Mouse (Mus musculus): ENCODE data around the gene Itpkb. TPM values are rescaled to one million over a fixed set of nuclear protein-coding genes. Genes with fewer than 3 reads are reported as not detected.
A peak's percentile ranks its signal among the peaks of the same experiment; 100 is the strongest.

The Itpkb gene
- total and polyA plus RNA-seq, 3 experiments, result 4.2 to 14.4 (median 10.6) TPM

- Histone ChIP-seq H3K36me3 (replicated peaks in 1 of 2; ENCODE audit: control insufficient read depth in 1 of 2, insufficient read depth in 1 of 2, low read length in 1 of 2) (peaks cover 26 to 70% of the 10 kb centered on the region in 2 experiments), H3K27ac (ENCODE audit: insufficient read depth, low read depth) (no peak overlapping the region)
- dilution Hi-C loops (cut with MboI; ENCODE audit: extremely low pct_ligation_motif_present, extremely low pct_unique_long_range_greater_than_20kb, low sequenced_read_pairs), result no loop called here
Observed at GRCm38 (mm10) chr1:180334541-180334940, 4.3 kb downstream of the Itpkb start.

GRCm38 (mm10) chr1:180335513-180336375 lies 5.5 kb downstream of the Itpkb start:
- Histone ChIP-seq H3K36me3 (replicated peaks in 1 of 2; ENCODE audit: control insufficient read depth in 1 of 2, insufficient read depth in 1 of 2, low read length in 1 of 2) (peaks cover 26 to 73% of the 10 kb centered on the region in 2 experiments), H3K79me2 (replicated peaks; ENCODE audit: control insufficient read depth, extremely low read depth, insufficient read depth, poor library complexity, severe bottlenecking) (peaks cover 32% of the 10 kb centered on the region), H3K4me1 (ENCODE audit: control insufficient read depth in 1 of 2, insufficient read depth in 2 of 2) (peaks cover 32 to 85% of the 10 kb centered on the region in 2 experiments), H3K4me2 (ENCODE audit: insufficient read depth, low read depth, poor library complexity, severe bottlenecking) (peak overlapping the region; percentile 1; the same call in 1 of the 2 replicates), H3K9ac (ENCODE audit: insufficient read depth, low read depth) (no peak overlapping the region), H3K27ac (ENCODE audit: insufficient read depth, low read depth) (no peak overlapping the region), H3K27me3 (replicated peaks) (no peaks in the 10 kb centered on the region), H3K4me3 (replicated peaks in 1 of 3; ENCODE audit: low read depth in 2 of 3, low read length in 2 of 3, poor library complexity in 1 of 3) (peak overlapping the region in 2 of 3 experiments; percentile 6 to 9), H3K9me3 (replicated peaks; ENCODE audit: low read length) (peaks cover 4% of the 10 kb centered on the region)
- DNase-seq (ENCODE audit: extremely low read depth), result no peak
- dilution Hi-C loops (cut with MboI; ENCODE audit: extremely low pct_ligation_motif_present, extremely low pct_unique_long_range_greater_than_20kb, low sequenced_read_pairs) (no loop called here), in situ Hi-C loops (cut with MboI; ENCODE audit: low pct_ligation_motif_present, low pct_unique_long_range_greater_than_20kb, low sequenced_read_pairs) (loop anchor here (5.0 to 10.0 kb wide), 2 partner anchors 42 to 69 kb away; no protein-coding TSS in a partner anchor)
- TF ChIP-seq MAZ (IDR thresholded peaks at IDR 0.05; ENCODE audit: low read depth, low read length) (no peak), EP300 (IDR thresholded peaks at IDR 0.05; ENCODE audit: low read length) (no peak), ZNF384 (IDR thresholded peaks at IDR 0.05; ENCODE audit: low read depth, low read length) (no peak), ELF1 (IDR thresholded peaks at IDR 0.05; ENCODE audit: low read depth, low read length) (no peak), TBP (conservative IDR thresholded peaks at IDR 0.05; ENCODE audit: low read depth, low read length) (no peak), POLR2AphosphoS2 (IDR thresholded peaks at IDR 0.05; ENCODE audit: low read depth, low read length) (no peak), JUND (conservative IDR thresholded peaks at IDR 0.05; ENCODE audit: low read depth, low read length) (no peak), SIN3A (IDR thresholded peaks at IDR 0.05; ENCODE audit: low read length) (no peak), ZC3H11A (IDR thresholded peaks at IDR 0.05; ENCODE audit: low read depth, low read length) (no peak), MXI1 (IDR thresholded peaks at IDR 0.05; ENCODE audit: low read depth, low read length) (no peak), RAD21 (IDR thresholded peaks at IDR 0.05; ENCODE audit: low read depth, low read length) (no peak), CHD1 (IDR thresholded peaks at IDR 0.05; ENCODE audit: low read depth, low read length) (no peak), GABPA (IDR thresholded peaks at IDR 0.05; ENCODE audit: insufficient replicate concordance, low read depth, low read length) (no peak)

More at GRCm38 (mm10) chr1:180334541-180334940, 4.3 kb downstream of the Itpkb start:
- Histone ChIP-seq H3K79me2 (replicated peaks; ENCODE audit: control insufficient read depth, extremely low read depth, insufficient read depth, poor library complexity, severe bottlenecking) (peaks cover 32% of the 10 kb centered on the region), H3K4me2 (ENCODE audit: insufficient read depth, low read depth, poor library complexity, severe bottlenecking) (peak overlapping the region; percentile 54; the same call in 1 of the 2 replicates), H3K4me1 (ENCODE audit: control insufficient read depth in 1 of 2, insufficient read depth in 2 of 2) (peaks cover 26 to 77% of the 10 kb centered on the region in 2 experiments), H3K9ac (ENCODE audit: insufficient read depth, low read depth) (no peak overlapping the region), H3K4me3 (replicated peaks in 1 of 3; ENCODE audit: low read depth in 2 of 3, low read length in 2 of 3, poor library complexity in 1 of 3) (peak overlapping the region in 2 of 3 experiments; percentile 20 to 37), H3K27me3 (replicated peaks) (no peaks in the 10 kb centered on the region), H3K9me3 (replicated peaks; ENCODE audit: low read length) (peaks cover 4% of the 10 kb centered on the region)
- in situ Hi-C loops (cut with MboI; ENCODE audit: low pct_ligation_motif_present, low pct_unique_long_range_greater_than_20kb, low sequenced_read_pairs), result loop anchor here (10.0 kb wide), 1 partner anchor 70 kb away; no protein-coding TSS in a partner anchor
- TF ChIP-seq KAT2A (IDR thresholded peaks at IDR 0.05; ENCODE audit: insufficient replicate concordance, low read length), result no peak
- TF ChIP-seq NELFE (IDR thresholded peaks at IDR 0.05; ENCODE audit: low read depth, low read length), result no peak
- no peak for DNase-seq (ENCODE audit: extremely low read depth)

Data from CH12.LX (cell line).